Mouse (Mus musculus) lung, postnatal 0 days (tissue): ENCODE measurements around the gene Pde2a. TPM values are rescaled to one million over a fixed set of nuclear protein-coding genes. Genes with fewer than 3 reads are reported as not detected.

Experiments
- ATAC-seq: fragments of 200-750 bp; cut with Nextera tagmentation; 2 replicates; pipeline ENCODE4 v1.8.0; 2017; ENCODE audit warnings: moderate library complexity
- DNase-seq: peaks from one replicate; pipeline ENCODE4 v3.0.0-alpha.2; 2016; ENCODE audit warnings: low spot score
- H3K27ac ChIP-seq: fragments of 300-500 bp; sonication (generic); 2 replicates; pipeline ENCODE4 v1.5.1; 2014; ENCODE audit warnings: antibody characterized with exemption, mild to moderate bottlenecking, low read length, mixed read lengths
- H3K27me3 ChIP-seq: fragments of 300-500 bp; sonication (generic); replicated peaks from 2 replicates; pipeline ENCODE4 v1.6.1; 2014; ENCODE audit warnings: low read length, mixed read lengths; ENCODE audit not compliant: insufficient read depth
- H3K36me3 ChIP-seq: fragments of 300-500 bp; sonication (generic); 2 replicates; pipeline ENCODE4 v1.6.1; 2014; ENCODE audit warnings: low read length, mixed read lengths; ENCODE audit not compliant: insufficient read depth
- H3K4me1 ChIP-seq: fragments of 300-500 bp; sonication (generic); 2 replicates; pipeline ENCODE4 v1.6.1; 2014; ENCODE audit warnings: antibody characterized with exemption, low read depth, low read length, mixed read lengths; ENCODE audit not compliant: insufficient read depth
- H3K4me2 ChIP-seq: fragments of 300-500 bp; sonication (generic); replicated peaks from 2 replicates; pipeline ENCODE4 v1.6.1; 2014; ENCODE audit warnings: low read depth, mild to moderate bottlenecking, low read length, moderate library complexity, mixed read lengths
- H3K4me3 ChIP-seq: fragments of 300-500 bp; sonication (generic); 2 replicates; pipeline ENCODE4 v1.5.1; 2014; ENCODE audit warnings: low read depth, low read length
- H3K9ac ChIP-seq: fragments of 300-500 bp; sonication (generic); replicated peaks from 2 replicates; pipeline ENCODE4 v1.6.1; 2014; ENCODE audit warnings: low read depth, mild to moderate bottlenecking
- H3K9me3 ChIP-seq: fragments of 300-500 bp; sonication (generic); 2 replicates; pipeline ENCODE4 v1.6.1; 2016; ENCODE audit warnings: low read length, mixed read lengths
- CTCF ChIP-seq: IDR thresholded peaks from 2 replicates; pipeline ENCODE4 v1.5.1; 2016; ENCODE audit warnings: antibody characterized with exemption, mild to moderate bottlenecking
- EP300 ChIP-seq: IDR thresholded peaks from 2 replicates; pipeline ENCODE4 v1.6.1; 2016; ENCODE audit warnings: antibody characterized with exemption, mild to moderate bottlenecking, control low read depth
- WGBS: fragments of 180-500 bp; shearing (Covaris S2); extraction: QIAGEN DNeasy Blood & Tissue Kit; methylation state at CpG from one replicate; pipeline ENCODE4 v1.1.7; 2014; 5-methylcytosine and 5-hydroxymethylcytosine counted together
- polyA plus RNA-seq: library from polyadenylated mRNA; unstranded; fragments of >200 nt; fragmentation: Nextera tagmentation; extraction: Ambion mirVana; gene quantifications from 2 replicates; pipeline ENCODE4 v1.2.1, GENCODE M21; 2015

Gene Pde2a
- polyA plus RNA-seq, 1 experiment from 2014 or later = 4.3 TPM

- no peak overlapping the region for H3K27ac ChIP-seq
These were observed 62.1 kb downstream of the Pde2a start for GRCm38 (mm10) chr7:101483498-101484115.

GRCm38 (mm10) chr7:101487102-101487501 lies 65.6 kb downstream of the Pde2a start:
- ATAC-seq (no peak), DNase-seq (no peak)
- no peak for TF ChIP-seq CTCF
- TF ChIP-seq EP300 = no peak
- no peaks in the 10 kb centered on the region for H3K36me3 ChIP-seq
- H3K27ac ChIP-seq = no peak overlapping the region
- no peak overlapping the region for H3K4me3 ChIP-seq
- no peaks in the 10 kb centered on the region for H3K4me1 ChIP-seq
- H3K9ac ChIP-seq = no peak overlapping the region
- 67% methylated on average over 5 of the region's 5 CpGs for WGBS
- no peaks in the 10 kb centered on the region for H3K27me3 ChIP-seq
- no peak overlapping the region for H3K4me2 ChIP-seq
- no peaks in the 10 kb centered on the region for H3K9me3 ChIP-seq

More at GRCm38 (mm10) chr7:101483498-101484115, 62.1 kb downstream of the Pde2a start:
- Histone ChIP-seq H3K27me3 (no peaks in the 10 kb centered on the region), H3K36me3 (no peaks in the 10 kb centered on the region), H3K4me3 (no peak overlapping the region), H3K4me2 (no peak overlapping the region), H3K4me1 (no peaks in the 10 kb centered on the region), H3K9me3 (no peaks in the 10 kb centered on the region), H3K9ac (no peak overlapping the region)
- DNase-seq (no peak), ATAC-seq (no peak)
- WGBS = 70% methylated on average over 9 of the region's 9 CpGs
- TF ChIP-seq CTCF = no peak
- no peak for TF ChIP-seq EP300

- ATAC-seq (no peak), DNase-seq (peak; percentile 22)
- 15% methylated on average over 4 of the region's 4 CpGs for WGBS
- no peak for TF ChIP-seq CTCF
- no peaks in the 10 kb centered on the region for H3K4me1 ChIP-seq
- no peak overlapping the region for H3K9ac ChIP-seq
- no peak overlapping the region for H3K4me2 ChIP-seq
- H3K36me3 ChIP-seq = no peaks in the 10 kb centered on the region
- no peaks in the 10 kb centered on the region for H3K9me3 ChIP-seq
- H3K27me3 ChIP-seq = no peaks in the 10 kb centered on the region
- no peak overlapping the region for H3K27ac ChIP-seq
- H3K4me3 ChIP-seq = no peak overlapping the region
These were observed 69.5 kb downstream of the Pde2a start for GRCm38 (mm10) chr7:101490952-101491351.

- no peaks in the 10 kb centered on the region for H3K36me3 ChIP-seq
- ATAC-seq = peak; percentile 37; the same call in 1 of the 2 replicates
- H3K27me3 ChIP-seq = no peaks in the 10 kb centered on the region
- H3K4me2 ChIP-seq = no peak overlapping the region
- H3K4me3 ChIP-seq = no peak overlapping the region
- 70% methylated on average over 3 of the region's 3 CpGs for WGBS
- H3K9me3 ChIP-seq = no peaks in the 10 kb centered on the region
- TF ChIP-seq CTCF = no peak
- no peak for TF ChIP-seq EP300
- no peak for DNase-seq
- no peak overlapping the region for H3K27ac ChIP-seq
- no peak overlapping the region for H3K9ac ChIP-seq
- no peaks in the 10 kb centered on the region for H3K4me1 ChIP-seq
These were observed 76.9 kb downstream of the Pde2a start for GRCm38 (mm10) chr7:101498385-101498784.

GRCm38 (mm10) chr7:101499251-101499650 lies 77.8 kb downstream of the Pde2a start:
- DNase-seq = no peak
- H3K4me3 ChIP-seq = no peak overlapping the region
- H3K9ac ChIP-seq = no peak overlapping the region
- no peaks in the 10 kb centered on the region for H3K9me3 ChIP-seq
- no peaks in the 10 kb centered on the region for H3K4me1 ChIP-seq
- WGBS = 38% methylated on average over 10 of the region's 10 CpGs
- 0 out of 2 replicates have a peak, but pooled peaks cover 3% of the 10 kb centered on the region for H3K27me3 ChIP-seq
- H3K27ac ChIP-seq = no peak overlapping the region
- TF ChIP-seq EP300 = no peak
- TF ChIP-seq CTCF = no peak
- H3K36me3 ChIP-seq = no peaks in the 10 kb centered on the region
- no peak for ATAC-seq
- no peak overlapping the region for H3K4me2 ChIP-seq

DNA sequence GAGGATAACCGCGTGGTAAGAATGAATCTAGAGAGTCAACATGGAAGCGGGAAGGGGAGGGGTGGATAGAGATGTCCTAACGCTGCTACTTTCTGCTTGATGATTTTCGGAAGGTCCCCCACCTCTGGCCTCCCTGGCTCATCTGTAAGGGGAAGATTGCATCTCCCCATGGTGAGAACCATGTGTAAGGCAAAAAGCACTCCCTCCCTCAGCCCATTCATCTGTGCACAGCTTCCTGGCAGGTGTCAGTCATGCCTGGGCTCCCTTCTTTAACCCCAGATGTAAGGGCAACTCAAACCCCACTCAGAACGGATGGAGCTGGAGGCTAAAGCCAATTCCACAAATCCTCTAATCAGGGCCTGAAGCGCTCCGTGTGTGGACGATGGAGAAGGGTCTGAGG lies 78.2 kb downstream of the Pde2a start:
- no peaks in the 10 kb centered on the region for H3K36me3 ChIP-seq
- H3K27me3 ChIP-seq = 0 out of 2 replicates have a peak, but pooled peaks cover 3% of the 10 kb centered on the region
- H3K4me1 ChIP-seq = no peaks in the 10 kb centered on the region
- H3K4me2 ChIP-seq = no peak overlapping the region
- no peak overlapping the region for H3K4me3 ChIP-seq
- H3K9me3 ChIP-seq = no peaks in the 10 kb centered on the region
- TF ChIP-seq CTCF = no peak
- TF ChIP-seq EP300 = no peak
- 65% methylated on average over 9 of the region's 9 CpGs for WGBS
- no peak overlapping the region for H3K27ac ChIP-seq
- no peak overlapping the region for H3K9ac ChIP-seq
- no peak for ATAC-seq
- DNase-seq = no peak

GRCm38 (mm10) chr7:101501236-101501635 lies 79.7 kb downstream of the Pde2a start:
- H3K4me1 ChIP-seq = no peaks in the 10 kb centered on the region
- TF ChIP-seq EP300 = no peak
- TF ChIP-seq CTCF = no peak
- no peaks in the 10 kb centered on the region for H3K36me3 ChIP-seq
- H3K27me3 ChIP-seq = 0 out of 2 replicates have a peak, but pooled peaks cover 3% of the 10 kb centered on the region
- no peak for DNase-seq
- H3K9ac ChIP-seq = no peak overlapping the region
- H3K4me2 ChIP-seq = no peak overlapping the region
- WGBS = 82% methylated on average over 6 of the region's 6 CpGs
- H3K4me3 ChIP-seq = no peak overlapping the region
- no peaks in the 10 kb centered on the region for H3K9me3 ChIP-seq
- no peak for ATAC-seq
- no peak overlapping the region for H3K27ac ChIP-seq
